Mouse (Mus musculus) kidney, postnatal 36 days (tissue): ENCODE data around the gene Sec23b.
A peak's percentile ranks its signal among the peaks of the same experiment; 100 is the strongest.

ENCODE experiments used
- DNase-seq, 2 experiments: peaks; one replicate each; pipeline ENCODE4 v3.0.0; 2021 to 2022; ENCODE audit warnings: mixed read lengths in 2 of 2

The Sec23b gene

GRCm38 (mm10) chr2:144613956-144614355 lies 57.9 kb downstream of the Sec23b start:
- DNase-seq: no peak

GRCm38 (mm10) chr2:144617074-144617874 lies 61.2 kb downstream of the Sec23b start:
- DNase-seq: no peak

GRCm38 (mm10) chr2:144621491-144621890 lies 65.5 kb downstream of the Sec23b start:
- DNase-seq: no peak

- no peak for DNase-seq
Measured at GRCm38 (mm10) chr2:144633551-144633950, 77.5 kb downstream of the Sec23b start.

GRCm38 (mm10) chr2:144634231-144634630 lies 78.2 kb downstream of the Sec23b start:
- DNase-seq: peak; percentile 18 to 27

- DNase-seq: no peak
Measured at GRCm38 (mm10) chr2:144634729-144635128, 78.7 kb downstream of the Sec23b start.

- DNase-seq: peak; percentile 56 to 76
Measured at GRCm38 (mm10) chr2:144635644-144636320, 79.8 kb downstream of the Sec23b start.

GRCm38 (mm10) chr2:144637204-144637603 lies 81.2 kb downstream of the Sec23b start:
- peak; percentile 17 to 33 for DNase-seq

GRCm38 (mm10) chr2:144637671-144638395 lies 81.8 kb downstream of the Sec23b start:
- DNase-seq: no peak

- peak; percentile 15 to 61 for DNase-seq
Measured at GRCm38 (mm10) chr2:144638719-144639118, 82.7 kb downstream of the Sec23b start.

GRCm38 (mm10) chr2:144640101-144640500 lies 84.1 kb downstream of the Sec23b start:
- DNase-seq: no peak
